Mouse (Mus musculus): ENCODE data around the gene Agbl2.

Agbl2 gene

GRCm38 (mm10) chr2:90875239-90875638 is 92.7 kb downstream of the Agbl2 start:
- no peak for DNase-seq

GRCm38 (mm10) chr2:90877584-90878259 is 95.2 kb downstream of the Agbl2 start:
- DNase-seq, result no peak

- DNase-seq, result no peak
These were observed 96.9 kb downstream of the Agbl2 start for GRCm38 (mm10) chr2:90879419-90879818.

GRCm38 (mm10) chr2:90880144-90880785 is 97.7 kb downstream of the Agbl2 start:
- no peak for DNase-seq

- no peak for DNase-seq
These were observed 99.3 kb downstream of the Agbl2 start for GRCm38 (mm10) chr2:90881824-90882223.
